8 mouse cellular contexts compared by ENCODE assay signal in the genomic region with DNA sequence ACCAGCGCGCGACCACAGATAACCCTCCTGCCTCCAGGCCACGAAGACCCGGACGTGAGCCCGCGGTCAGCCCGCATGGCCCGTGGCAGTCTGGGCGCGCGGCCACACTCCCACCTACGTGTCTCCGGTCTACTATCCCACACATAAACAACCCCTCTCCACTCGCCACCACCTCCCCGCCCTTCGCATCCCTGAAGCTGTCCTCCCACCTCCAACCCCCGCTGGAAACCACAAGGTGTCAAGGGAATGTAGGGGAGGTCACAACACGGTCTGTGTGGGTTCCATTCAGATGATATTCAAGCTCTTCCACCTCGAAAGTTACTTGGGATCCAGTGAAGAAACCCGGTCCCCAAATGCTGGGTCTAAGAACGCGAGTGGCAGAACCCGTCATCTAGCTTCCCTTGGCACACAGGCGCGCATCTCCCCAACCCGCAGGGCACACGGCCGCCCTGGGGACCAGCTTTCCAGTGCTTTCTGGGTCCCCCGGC. TPM values are rescaled to one million over a fixed set of nuclear protein-coding genes. Genes with fewer than 3 reads are reported as not detected.
DNase-seq lines count a peak whose midpoint lies in the region; ATAC-seq and TF ChIP-seq lines count a peak whose summit lies in the region.

No protein-coding gene starts in this region.

- ATAC-seq in kidney, embryonic 14.5 days (ENCODE audit: low FRiP score, low TSS enrichment): peak; percentile 29; the same call in 1 of the 2 replicates
- no peak for ATAC-seq in hindbrain, embryonic 14.5 days (ENCODE audit: low FRiP score)
- ATAC-seq in lung, embryonic 16.5 days (ENCODE audit: low read depth): no peak
- ATAC-seq in stomach, embryonic 14.5 days (ENCODE audit: insufficient number of reproducible peaks, insufficient read depth, low FRiP score, low read depth): no peak; the same call in 1 of the 2 replicates

- no peak for DNase-seq in kidney, adult 9 months
- DNase-seq in adrenal gland, adult 2 months: peak; percentile 59
- DNase-seq in hindbrain, embryonic 14.5 days (ENCODE audit: low spot score): no peak
- no peak for DNase-seq in spleen, postnatal 14 days (ENCODE audit: low spot score in 2 of 2)

- H3K36me3 ChIP-seq in kidney, embryonic 14.5 days (ENCODE audit: control insufficient read depth, insufficient read depth, low read length): no peaks in the 10 kb centered on the region
- no peaks in the 10 kb centered on the region for H3K36me3 ChIP-seq in hindbrain, embryonic 14.5 days (replicated peaks; ENCODE audit: control insufficient read depth, insufficient read depth)
- no peaks in the 10 kb centered on the region for H3K36me3 ChIP-seq in lung, embryonic 16.5 days (ENCODE audit: control insufficient read depth, insufficient read depth, low read length)
- H3K36me3 ChIP-seq in stomach, embryonic 14.5 days (ENCODE audit: control insufficient read depth, insufficient read depth, low read length): no peaks in the 10 kb centered on the region; the same call in 1 of the 2 replicates

- H3K9me3 ChIP-seq in kidney, embryonic 14.5 days (ENCODE audit: control insufficient read depth, low read length): no peaks in the 10 kb centered on the region
- H3K9me3 ChIP-seq in hindbrain, embryonic 14.5 days (ENCODE audit: control insufficient read depth, low read length): no peaks in the 10 kb centered on the region
- no peaks in the 10 kb centered on the region for H3K9me3 ChIP-seq in lung, embryonic 16.5 days (ENCODE audit: control insufficient read depth, low read length)
- no peaks in the 10 kb centered on the region for H3K9me3 ChIP-seq in stomach, embryonic 14.5 days (ENCODE audit: control insufficient read depth, low read depth, low read length)

- H3K4me1 ChIP-seq in kidney, embryonic 14.5 days (ENCODE audit: control insufficient read depth, insufficient read depth, low read length): peaks cover 10% of the 10 kb centered on the region
- H3K4me1 ChIP-seq in embryonic fibroblast, embryonic 13.5 days (ENCODE audit: control insufficient read depth, insufficient read depth, low read length): no peaks in the 10 kb centered on the region
- peaks cover 14% of the 10 kb centered on the region for H3K4me1 ChIP-seq in hindbrain, embryonic 14.5 days (replicated peaks; ENCODE audit: control insufficient read depth, insufficient read depth, low read length)
- peaks cover 13% of the 10 kb centered on the region for H3K4me1 ChIP-seq in lung, embryonic 16.5 days (replicated peaks; ENCODE audit: control insufficient read depth, insufficient read depth, low read length)
- no peaks in the 10 kb centered on the region for H3K4me1 ChIP-seq in stomach, embryonic 14.5 days (ENCODE audit: control insufficient read depth, insufficient read depth, low read length)

- under 1% methylated on average over 31 of the region's 31 CpGs for WGBS in kidney, embryonic 14.5 days
- under 1% methylated on average over 31 of the region's 31 CpGs for WGBS in hindbrain, embryonic 14.5 days
- under 1% methylated on average over 30 of the region's 31 CpGs for WGBS in lung, embryonic 16.5 days
- WGBS in stomach, embryonic 14.5 days: 0% methylated on average over 28 of the region's 31 CpGs

- peak overlapping the region; percentile 69 for H3K4me3 ChIP-seq in kidney, embryonic 14.5 days (ENCODE audit: low read length)
- H3K4me3 ChIP-seq in embryonic fibroblast, embryonic 13.5 days (ENCODE audit: insufficient read depth, low read length): peak overlapping the region; percentile 70
- H3K4me3 ChIP-seq in hindbrain, embryonic 14.5 days (replicated peaks; ENCODE audit: low read length): peak overlapping the region; percentile 87
- H3K4me3 ChIP-seq in lung, embryonic 16.5 days (ENCODE audit: low read length): peak overlapping the region; percentile 55
- H3K4me3 ChIP-seq in stomach, embryonic 14.5 days (ENCODE audit: low read depth, low read length): peak overlapping the region; percentile 69

- peak overlapping the region; percentile 99 for H3K4me2 ChIP-seq in kidney, embryonic 14.5 days (replicated peaks; ENCODE audit: low read depth, low read length)
- H3K4me2 ChIP-seq in hindbrain, embryonic 14.5 days (replicated peaks): peak overlapping the region; percentile 70
- H3K4me2 ChIP-seq in lung, embryonic 16.5 days (ENCODE audit: low read depth, low read length): peak overlapping the region; percentile 86
- peak overlapping the region; percentile 94 for H3K4me2 ChIP-seq in stomach, embryonic 14.5 days (replicated peaks; ENCODE audit: low read depth, low read length)

- H3K27me3 ChIP-seq in kidney, embryonic 14.5 days (ENCODE audit: control insufficient read depth, insufficient read depth, low read length): peaks cover 19% of the 10 kb centered on the region
- H3K27me3 ChIP-seq in hindbrain, embryonic 14.5 days (ENCODE audit: control insufficient read depth, insufficient read depth, low read length): no peaks in the 10 kb centered on the region
- peaks cover 35% of the 10 kb centered on the region for H3K27me3 ChIP-seq in lung, embryonic 16.5 days (ENCODE audit: control insufficient read depth, insufficient read depth, low read depth, low read length)
- H3K27me3 ChIP-seq in stomach, embryonic 14.5 days (ENCODE audit: control insufficient read depth, insufficient read depth, low read length): 0 out of 2 replicates have a peak, but pooled peaks cover 10% of the 10 kb centered on the region

- H3K9ac ChIP-seq in kidney, embryonic 14.5 days (ENCODE audit: low read depth, low read length): peak overlapping the region; percentile 70
- peak overlapping the region; percentile 96 for H3K9ac ChIP-seq in hindbrain, embryonic 14.5 days
- peak overlapping the region; percentile 64 for H3K9ac ChIP-seq in lung, embryonic 16.5 days (ENCODE audit: low read length)
- peak overlapping the region; percentile 68 for H3K9ac ChIP-seq in stomach, embryonic 14.5 days (replicated peaks; ENCODE audit: low read depth, low read length)

- H3K27ac ChIP-seq in kidney, embryonic 14.5 days (ENCODE audit: low read depth, low read length): no peak overlapping the region
- no peak overlapping the region for H3K27ac ChIP-seq in embryonic fibroblast, embryonic 13.5 days (ENCODE audit: insufficient read depth, low read length)
- peak overlapping the region; percentile 95 for H3K27ac ChIP-seq in hindbrain, embryonic 14.5 days
- no peak overlapping the region for H3K27ac ChIP-seq in lung, embryonic 16.5 days (ENCODE audit: low read length)
- no peak overlapping the region for H3K27ac ChIP-seq in stomach, embryonic 14.5 days (ENCODE audit: low read length)

- no peak for TF ChIP-seq CTCF in embryonic fibroblast, embryonic 13.5 days (IDR thresholded peaks at IDR 0.05; ENCODE audit: borderline replicate concordance, insufficient read depth, low read length)

- TF ChIP-seq POLR2A in embryonic fibroblast, embryonic 13.5 days (IDR thresholded peaks at IDR 0.05; ENCODE audit: low read depth, low read length): no peak

RNA-seq across cellular contexts. Expression of a gene that starts 1.2 kb away (rescaled TPM):
- polyA plus RNA-seq in kidney, embryonic 14.5 days (2014; fragmentation: Nextera tagmentation; extraction: Ambion mirVana): 1.4 TPM in 2 replicates
- 10 to 100 TPM; 16.3 to 17.9 TPM for total RNA-seq in adrenal gland, adult 2 months (2021)
- 47.6 and 54.3 TPM in 2 replicates for polyA plus RNA-seq in adrenal gland, adult 2 months (2012; rRNA removed)
- 3.8 and 6.1 TPM in 2 replicates for polyA plus RNA-seq in embryonic fibroblast, embryonic 13.5 days (2011; ENCODE audit: insufficient read length, low read depth, missing spikeins)
- 8.7 and 9.2 TPM in 2 replicates for polyA plus RNA-seq in hindbrain, embryonic 14.5 days (2014; fragmentation: Nextera tagmentation; extraction: Ambion mirVana)
- 0.29 and 0.35 TPM in 2 replicates for polyA plus RNA-seq in lung, embryonic 16.5 days (2015; fragmentation: Nextera tagmentation; extraction: Ambion mirVana)
- polyA plus RNA-seq in stomach, embryonic 14.5 days (2014; fragmentation: Nextera tagmentation; extraction: Ambion mirVana): 3.3 and 3.4 TPM in 2 replicates
